Mouse (Mus musculus) embryonic fibroblast, embryonic 13.5 days (primary cell): ENCODE data around the gene Gpc3.

Source experiments
- CTCF ChIP-seq: IDR thresholded peaks from 2 replicates; pipeline ENCODE4 v1.5.1; 2011; ENCODE audit warnings: mild to moderate bottlenecking, control low read depth, low read length, moderate library complexity, borderline replicate concordance; ENCODE audit not compliant: insufficient read depth
- POLR2A ChIP-seq: IDR thresholded peaks from 2 replicates; pipeline ENCODE4 v1.6.1; 2011; ENCODE audit warnings: low read depth, mild to moderate bottlenecking, control low read depth, low read length, moderate library complexity

DNA sequence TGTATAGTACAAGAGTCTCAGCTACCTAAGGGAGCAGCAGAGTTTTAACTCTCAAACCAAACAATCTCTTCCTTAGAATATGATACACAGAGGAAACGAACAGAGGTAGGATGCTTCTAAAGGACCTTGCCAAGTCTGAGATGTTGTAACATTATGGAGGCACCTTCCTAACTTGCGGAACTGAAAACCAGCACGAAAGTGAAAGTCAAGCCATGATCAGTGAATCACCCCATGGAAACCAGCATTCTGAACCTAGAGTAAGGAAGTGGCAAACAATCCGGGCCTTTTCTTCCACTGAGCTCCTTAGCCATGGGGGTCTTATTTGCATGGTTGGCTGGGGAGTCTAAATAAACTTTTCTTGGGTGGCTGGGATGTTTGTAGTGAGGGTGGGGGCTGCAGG, 53.8 kb downstream of the Gpc3 start:
- no peak for TF ChIP-seq CTCF
- TF ChIP-seq POLR2A, result no peak
